Mouse (Mus musculus) heart, adult 2 months (tissue): ENCODE measurements at regions not wholly inside any gene's neighbourhood (a gene's known extent, or its start where the extent isn't known, plus 50 kb on each side); places are given as distances from the start of the nearest gene placed in this dataset.

Source experiments
- CTCF ChIP-seq: fragments of 200-600 bp; IDR thresholded peaks from 2 replicates; pipeline ENCODE4 v1.8.1; 2022; ENCODE audit warnings: antibody characterized with exemption, mild to moderate bottlenecking, moderate library complexity
- POLR2A ChIP-seq: fragments of 200-500 bp; IDR thresholded peaks from 2 replicates; pipeline ENCODE4 v1.6.1; 2011; ENCODE audit warnings: mild to moderate bottlenecking, low read depth, low read length, control low read depth; ENCODE audit not compliant: insufficient read depth

DNA sequence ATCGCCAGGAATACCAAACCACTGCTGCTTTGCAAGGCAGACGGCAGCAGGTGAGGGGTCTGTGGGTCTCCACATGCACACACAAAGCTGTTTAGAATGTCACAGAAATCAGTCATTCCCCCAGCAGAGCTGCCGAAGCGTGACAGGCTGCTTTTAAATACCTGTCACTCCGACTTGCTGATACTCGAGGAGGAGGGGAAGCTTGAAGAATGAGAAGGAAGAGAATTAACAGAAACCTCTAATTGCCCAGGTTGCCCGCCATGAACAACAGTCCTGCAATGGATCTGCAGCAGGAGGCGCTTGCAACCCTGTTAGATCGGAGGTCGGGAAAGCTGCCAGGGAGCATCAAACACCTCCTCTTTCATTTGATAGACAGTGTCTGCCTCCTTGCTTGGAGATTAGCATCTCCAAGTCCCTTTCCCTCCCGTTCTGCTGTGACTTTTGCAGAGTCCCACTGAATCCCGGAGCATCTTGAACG, 150.5 kb downstream of the Abhd5 start:
- TF ChIP-seq CTCF (no peak), POLR2A (no peak)
